Mouse (Mus musculus) activated CD4-positive, CD25-positive, alpha-beta regulatory T cell, adult 9 weeks (primary cell): ENCODE results near the gene Retreg1. TPM values are rescaled to one million over a fixed set of nuclear protein-coding genes. Genes with fewer than 3 reads are reported as not detected.

Experiments
- polyA plus RNA-seq: library from polyadenylated mRNA; unstranded; fragments of 100-300 nt; shearing (Covaris generic); gene quantifications from one replicate; pipeline ENCODE4 v1.2.1, GENCODE M21; 2017

Gene Retreg1
- 37.3 TPM for polyA plus RNA-seq

DNA sequence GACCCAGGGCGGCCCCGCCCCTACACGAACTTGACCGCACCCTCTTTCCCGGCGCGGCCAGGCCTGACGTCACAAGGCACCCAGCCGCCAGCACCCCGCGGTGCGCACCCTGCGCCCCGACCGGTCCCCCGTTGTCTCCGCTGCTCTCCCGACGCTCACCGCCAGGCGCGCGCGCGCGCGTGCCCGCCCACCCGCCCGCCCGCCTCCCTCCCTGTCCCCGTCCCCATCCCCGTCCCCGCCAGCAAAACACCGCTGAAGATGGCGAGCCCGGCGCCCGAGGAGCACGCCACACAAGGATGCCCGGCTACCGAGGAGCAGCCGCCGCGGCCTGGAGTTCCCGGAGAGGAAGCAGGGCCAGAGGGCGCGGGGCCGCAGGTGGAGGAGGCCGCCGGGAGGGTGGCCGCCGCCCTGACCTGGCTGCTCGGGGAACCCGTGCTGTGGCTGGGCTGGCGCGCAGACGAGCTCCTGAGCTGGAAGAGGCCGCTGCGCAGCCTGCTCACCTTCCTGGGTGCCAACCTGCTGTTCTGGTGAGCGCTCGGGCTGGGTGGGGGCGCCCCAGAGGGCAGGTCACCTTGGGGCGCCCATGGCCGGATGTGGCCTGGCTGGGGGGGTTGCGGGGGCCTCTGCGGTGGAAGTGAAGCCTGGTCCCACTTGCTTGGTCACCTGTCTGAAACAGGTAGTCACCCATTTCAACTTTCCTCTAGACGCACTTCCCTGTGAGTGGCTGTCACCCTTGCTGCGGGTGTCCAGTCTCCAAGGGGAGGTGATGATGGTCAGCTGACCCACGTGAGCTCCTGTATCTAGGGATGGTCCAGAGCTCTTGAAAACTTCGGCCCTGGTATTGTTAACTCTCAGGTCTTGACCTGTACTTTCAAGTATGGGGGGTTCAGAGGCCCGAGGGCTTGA is at the start of gene Retreg1:
Retreg1 (plus strand) TSS at position 95 of the 906 bp plus-strand sequence.

DNA sequence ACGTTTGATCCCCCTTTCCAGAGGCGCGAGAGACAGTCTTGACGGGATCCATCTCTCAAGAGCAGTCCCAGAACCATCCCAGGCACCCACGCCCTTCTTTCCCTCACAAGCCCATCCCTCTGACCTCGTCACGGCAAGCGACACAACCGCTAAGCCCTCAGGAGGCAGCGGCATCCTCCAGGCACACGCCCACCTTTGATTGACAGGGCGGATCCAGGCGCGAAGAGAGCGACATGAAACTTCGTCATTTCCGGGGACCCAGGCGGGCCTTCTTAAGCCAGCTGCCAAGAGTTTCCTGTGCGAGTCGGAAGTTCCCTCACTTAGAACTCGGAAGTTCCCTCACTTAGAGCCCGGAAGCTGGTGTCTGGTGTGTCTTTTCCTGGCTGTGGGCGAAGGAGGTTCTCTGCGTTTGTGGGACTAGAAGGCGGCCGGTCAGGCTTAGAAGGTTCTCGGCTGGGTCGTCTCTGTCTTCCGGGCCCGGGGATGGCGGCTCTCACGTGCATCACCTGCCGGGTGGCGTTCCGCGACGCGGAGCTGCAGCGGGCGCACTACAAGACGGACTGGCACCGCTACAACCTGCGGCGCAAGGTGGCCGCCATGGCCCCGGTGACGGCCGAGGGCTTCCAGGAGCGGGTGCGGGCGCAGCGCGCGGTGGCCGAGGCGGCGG is 141.2 kb downstream of the Retreg1 start, which contains the start of gene Zfp622:
Zfp622 (plus strand) TSS at position 300 of the 667 bp plus-strand sequence.

Other genes with a start within 250 kb of the Retreg1 start
- gene Myo10, start 220.7 kb upstream of the Retreg1 start, polyA plus RNA-seq: 1.4 TPM
- gene Zfp622, start 141.2 kb downstream of the Retreg1 start, polyA plus RNA-seq: 15.6 TPM